Mouse (Mus musculus): ENCODE data around the gene Nkx1-1. TPM values are rescaled to one million over a fixed set of nuclear protein-coding genes. Genes with fewer than 3 reads are reported as not detected.

Gene Nkx1-1
- polyA plus RNA-seq, 1 experiment from 2014 or later, result not detected

DNA sequence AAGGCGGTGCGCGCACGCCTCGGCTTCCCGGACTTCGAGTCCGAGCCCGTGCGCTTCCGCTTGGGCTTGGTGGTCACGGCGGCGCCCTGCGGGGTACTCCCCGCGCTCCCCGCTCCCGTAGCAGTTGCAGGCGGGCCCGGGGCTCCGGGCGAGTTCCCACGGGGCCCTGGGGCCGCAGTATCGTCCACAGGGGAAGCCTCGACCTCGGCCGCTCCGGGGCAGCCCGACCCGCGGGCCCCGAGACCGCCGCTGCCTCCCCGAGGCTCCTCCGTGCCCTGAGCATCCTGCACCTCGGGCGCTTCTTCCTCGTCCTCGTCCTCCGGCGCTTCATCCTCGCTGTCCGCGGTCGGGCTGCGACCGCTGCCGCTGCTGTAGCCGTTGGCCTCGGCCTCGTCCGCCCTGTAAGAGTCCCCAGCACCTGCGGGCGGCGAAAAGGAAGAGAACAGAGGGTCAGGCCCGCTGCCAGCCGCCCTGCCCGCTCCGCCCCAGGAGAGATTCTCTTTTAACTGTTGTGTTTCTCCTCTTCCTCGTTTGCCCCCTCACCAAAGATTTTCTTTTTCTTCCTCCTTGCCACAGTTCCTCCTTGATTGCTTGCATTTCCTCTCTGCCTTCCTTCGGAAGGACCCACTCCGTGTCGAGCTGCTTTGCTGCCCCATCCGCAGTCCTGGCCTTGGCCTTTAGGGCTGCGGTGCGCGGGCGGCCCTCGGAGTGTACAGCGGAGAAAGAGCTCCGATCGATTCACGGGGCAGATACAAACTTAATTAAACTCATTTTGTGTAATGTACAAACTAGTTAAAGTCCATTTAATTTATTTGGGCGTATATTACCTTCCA lies 2.4 kb downstream of the Nkx1-1 start:
- H3K9me3 ChIP-seq (ENCODE audit: control insufficient read depth, low read length), result no peaks in the 10 kb centered on the region
- H3K4me2 ChIP-seq (ENCODE audit: low read depth, low read length, severe bottlenecking), result peak overlapping the region; percentile 34; the same call in 1 of the 2 replicates
- no peak for ATAC-seq (replicated peaks; ENCODE audit: low FRiP score)
- H3K9ac ChIP-seq (ENCODE audit: low read length), result no peak overlapping the region
- WGBS, result 1% methylated on average over 77 of the region's 77 CpGs
- peak; percentile 61 for DNase-seq (ENCODE audit: low spot score)
- H3K27me3 ChIP-seq (ENCODE audit: control insufficient read depth, insufficient read depth, low read length), result peaks cover 87% of the 10 kb centered on the region
- no peaks in the 10 kb centered on the region for H3K36me3 ChIP-seq (ENCODE audit: control insufficient read depth, insufficient read depth, low read length)
- peaks cover 22% of the 10 kb centered on the region; the same call in 1 of the 2 replicates for H3K4me1 ChIP-seq (replicated peaks; ENCODE audit: control insufficient read depth, insufficient read depth, low read length)
- H3K27ac ChIP-seq (ENCODE audit: low read depth, low read length), result no peak overlapping the region
- peak overlapping the region; percentile 16; the same call in 1 of the 2 replicates for H3K4me3 ChIP-seq (ENCODE audit: low read depth, low read length)

DNA sequence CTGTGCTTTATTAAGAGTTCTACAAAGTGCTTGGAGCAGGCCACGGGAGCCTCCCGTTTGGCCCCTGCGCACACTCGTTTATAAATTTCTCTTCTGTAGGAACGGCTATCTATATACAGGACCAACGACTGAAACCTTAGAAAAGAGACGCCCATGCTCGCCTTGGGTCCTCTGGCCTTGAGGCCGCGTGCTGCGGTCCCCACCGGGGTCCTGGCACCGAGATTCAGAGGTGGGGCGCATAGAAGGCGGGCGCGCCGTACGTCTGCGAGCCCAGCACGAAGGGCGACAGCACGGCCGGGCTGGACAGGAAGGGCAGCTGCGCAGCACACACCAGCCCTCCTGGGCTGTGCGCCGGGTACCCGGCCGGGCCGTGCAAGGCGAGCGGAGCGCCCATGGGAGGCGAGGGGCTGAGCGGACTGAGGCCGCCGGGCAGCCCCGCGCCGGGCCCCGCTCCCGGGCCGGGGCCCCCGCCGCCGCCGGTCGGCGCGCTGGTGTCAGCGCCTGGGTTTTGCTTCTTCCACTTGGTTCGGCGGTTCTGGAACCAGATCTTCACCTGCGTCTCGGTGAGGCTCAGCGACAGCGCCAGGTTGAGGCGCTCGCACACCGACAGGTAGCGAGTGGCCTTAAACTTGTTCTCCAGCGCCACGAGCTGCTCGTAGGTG lies 3.1 kb downstream of the Nkx1-1 start:
- under 1% methylated on average over 63 of the region's 64 CpGs for WGBS
- Histone ChIP-seq H3K36me3 (ENCODE audit: control insufficient read depth, insufficient read depth, low read length) (no peaks in the 10 kb centered on the region), H3K9me3 (ENCODE audit: control insufficient read depth, low read length) (no peaks in the 10 kb centered on the region), H3K4me2 (ENCODE audit: low read depth, low read length, severe bottlenecking) (peak overlapping the region; percentile 34; the same call in 1 of the 2 replicates), H3K27me3 (ENCODE audit: control insufficient read depth, insufficient read depth, low read length) (peaks cover 81% of the 10 kb centered on the region), H3K27ac (ENCODE audit: low read depth, low read length) (no peak overlapping the region), H3K4me1 (replicated peaks; ENCODE audit: control insufficient read depth, insufficient read depth, low read length) (peaks cover 22% of the 10 kb centered on the region; the same call in 1 of the 2 replicates), H3K4me3 (ENCODE audit: low read depth, low read length) (peak overlapping the region; percentile 16; the same call in 1 of the 2 replicates), H3K9ac (ENCODE audit: low read length) (no peak overlapping the region)
- DNase-seq (ENCODE audit: low spot score), result peak; percentile 55
- ATAC-seq (replicated peaks; ENCODE audit: low FRiP score), result no peak

DNA sequence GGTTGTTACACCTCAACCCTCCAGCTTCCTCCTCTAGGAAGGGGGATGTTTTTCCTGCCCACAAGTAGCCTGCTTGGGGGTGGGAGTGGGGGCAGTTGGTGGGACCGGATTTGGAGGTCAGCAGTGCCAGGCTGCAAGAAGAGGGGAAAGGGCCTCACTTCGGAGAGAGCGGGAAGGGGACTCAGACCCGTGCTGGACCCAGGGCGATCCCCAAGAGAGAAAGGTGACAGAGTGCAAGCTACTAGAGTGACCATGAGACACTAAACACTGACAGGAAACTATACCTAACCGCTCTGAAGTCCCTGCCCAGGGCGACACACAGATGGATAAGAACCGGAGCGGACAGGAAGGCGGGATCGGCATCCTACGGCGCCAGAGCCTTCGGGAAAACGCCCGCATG lies 3.7 kb downstream of the Nkx1-1 start:
- no peak for ATAC-seq (replicated peaks; ENCODE audit: low FRiP score)
- H3K9ac ChIP-seq (ENCODE audit: low read length), result no peak overlapping the region
- peak; percentile 55 for DNase-seq (ENCODE audit: low spot score)
- no peak overlapping the region for H3K27ac ChIP-seq (ENCODE audit: low read depth, low read length)
- no peak overlapping the region for H3K4me3 ChIP-seq (ENCODE audit: low read depth, low read length)
- H3K4me1 ChIP-seq (replicated peaks; ENCODE audit: control insufficient read depth, insufficient read depth, low read length), result peaks cover 22% of the 10 kb centered on the region; the same call in 1 of the 2 replicates
- H3K27me3 ChIP-seq (ENCODE audit: control insufficient read depth, insufficient read depth, low read length), result peaks cover 76% of the 10 kb centered on the region
- H3K36me3 ChIP-seq (ENCODE audit: control insufficient read depth, insufficient read depth, low read length), result no peaks in the 10 kb centered on the region
- WGBS, result under 1% methylated on average over 16 of the region's 16 CpGs
- H3K9me3 ChIP-seq (ENCODE audit: control insufficient read depth, low read length), result no peaks in the 10 kb centered on the region
- no peak overlapping the region for H3K4me2 ChIP-seq (ENCODE audit: low read depth, low read length, severe bottlenecking)

DNA sequence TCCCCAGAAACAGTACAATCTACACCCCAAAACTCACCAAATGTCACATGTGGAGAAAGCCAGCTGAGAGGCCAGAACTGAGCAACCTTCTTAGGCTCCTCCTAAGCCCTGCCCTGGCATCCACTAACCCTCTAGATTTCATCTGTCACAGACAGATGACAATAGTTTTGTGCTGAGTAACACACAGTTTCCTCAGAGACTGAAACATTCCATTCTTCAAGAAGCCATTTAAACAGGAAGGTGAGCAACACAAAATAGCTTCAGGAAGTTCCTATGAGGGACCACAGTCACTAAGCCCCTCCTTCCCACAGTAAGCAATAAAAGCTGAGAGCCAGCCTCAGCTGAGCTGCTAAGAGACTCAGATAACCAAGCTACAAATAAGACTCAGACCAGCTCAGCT lies 6.3 kb downstream of the Nkx1-1 start:
- no peak overlapping the region for H3K4me2 ChIP-seq (ENCODE audit: low read depth, low read length, severe bottlenecking)
- DNase-seq (ENCODE audit: low spot score), result peak; percentile 24
- no peaks in the 10 kb centered on the region for H3K36me3 ChIP-seq (ENCODE audit: control insufficient read depth, insufficient read depth, low read length)
- H3K9me3 ChIP-seq (ENCODE audit: control insufficient read depth, low read length), result no peaks in the 10 kb centered on the region
- H3K4me1 ChIP-seq (replicated peaks; ENCODE audit: control insufficient read depth, insufficient read depth, low read length), result peaks cover 10% of the 10 kb centered on the region; the same call in 1 of the 2 replicates
- H3K27me3 ChIP-seq (ENCODE audit: control insufficient read depth, insufficient read depth, low read length), result peaks cover 50% of the 10 kb centered on the region
- ATAC-seq (replicated peaks; ENCODE audit: low FRiP score), result no peak
- H3K27ac ChIP-seq (ENCODE audit: low read depth, low read length), result no peak overlapping the region
- no peak overlapping the region for H3K9ac ChIP-seq (ENCODE audit: low read length)
- no peak overlapping the region for H3K4me3 ChIP-seq (ENCODE audit: low read depth, low read length)

DNA sequence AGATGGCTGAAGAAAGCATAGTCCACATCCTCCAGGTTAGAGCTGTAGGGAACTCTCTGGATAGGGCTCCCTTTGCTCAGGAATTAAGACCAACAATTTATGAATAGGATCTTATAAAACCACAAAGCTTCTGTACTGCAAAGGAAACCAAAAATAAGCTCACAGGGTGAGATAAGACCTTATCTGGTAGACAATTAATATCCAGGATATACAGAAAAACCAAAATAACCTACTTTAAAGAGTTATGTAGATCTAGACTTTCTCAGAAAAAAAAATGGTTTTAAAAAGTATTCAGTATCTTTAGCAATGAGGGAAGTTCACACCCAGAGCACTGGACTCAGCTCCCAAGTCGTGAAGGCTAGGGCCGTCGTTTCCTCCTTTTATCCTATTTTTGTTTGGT lies 13.5 kb downstream of the Nkx1-1 start:
- 82% methylated on average over 3 of the region's 3 CpGs for WGBS
- Histone ChIP-seq H3K36me3 (ENCODE audit: control insufficient read depth, insufficient read depth, low read length) (no peaks in the 10 kb centered on the region), H3K9ac (ENCODE audit: low read length) (no peak overlapping the region), H3K27me3 (ENCODE audit: control insufficient read depth, insufficient read depth, low read length) (no peaks in the 10 kb centered on the region), H3K27ac (ENCODE audit: low read depth, low read length) (no peak overlapping the region), H3K4me3 (ENCODE audit: low read depth, low read length) (no peak overlapping the region), H3K4me1 (replicated peaks; ENCODE audit: control insufficient read depth, insufficient read depth, low read length) (no peaks in the 10 kb centered on the region), H3K9me3 (ENCODE audit: control insufficient read depth, low read length) (no peaks in the 10 kb centered on the region), H3K4me2 (ENCODE audit: low read depth, low read length, severe bottlenecking) (no peak overlapping the region)
- ATAC-seq (replicated peaks; ENCODE audit: low FRiP score), result no peak
- no peak for DNase-seq (ENCODE audit: low spot score)

DNA sequence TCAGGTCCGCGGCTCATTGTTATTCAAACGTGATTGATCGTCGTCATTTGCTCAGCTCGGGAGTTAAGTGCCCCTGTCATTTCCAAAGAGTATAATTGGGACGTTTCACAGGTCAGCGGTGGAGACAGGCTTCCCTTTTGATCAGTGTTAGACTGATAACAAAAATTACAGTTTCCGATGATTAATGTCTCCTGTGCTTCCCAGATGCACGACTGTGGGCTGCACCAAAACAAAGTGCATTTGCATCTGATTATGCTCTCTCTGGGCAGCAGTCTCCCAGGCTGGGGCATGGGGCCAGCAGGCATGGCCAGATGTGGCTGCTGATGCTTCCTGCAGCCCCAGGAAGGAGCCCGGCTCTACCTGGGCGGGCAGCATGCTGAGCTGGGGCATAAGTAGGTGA lies 33.0 kb downstream of the Nkx1-1 start:
- no peaks in the 10 kb centered on the region for H3K9me3 ChIP-seq (ENCODE audit: control insufficient read depth, low read length)
- 58% methylated on average over 12 of the region's 12 CpGs for WGBS
- H3K4me2 ChIP-seq (ENCODE audit: low read depth, low read length, severe bottlenecking), result no peak overlapping the region
- no peaks in the 10 kb centered on the region for H3K27me3 ChIP-seq (ENCODE audit: control insufficient read depth, insufficient read depth, low read length)
- no peak overlapping the region for H3K9ac ChIP-seq (ENCODE audit: low read length)
- H3K4me1 ChIP-seq (replicated peaks; ENCODE audit: control insufficient read depth, insufficient read depth, low read length), result 0 out of 2 replicates have a peak, but pooled peaks cover 2% of the 10 kb centered on the region
- no peaks in the 10 kb centered on the region for H3K36me3 ChIP-seq (ENCODE audit: control insufficient read depth, insufficient read depth, low read length)
- H3K27ac ChIP-seq (ENCODE audit: low read depth, low read length), result no peak overlapping the region
- no peak overlapping the region for H3K4me3 ChIP-seq (ENCODE audit: low read depth, low read length)
- ATAC-seq (replicated peaks; ENCODE audit: low FRiP score) (no peak), DNase-seq (ENCODE audit: low spot score) (no peak)

DNA sequence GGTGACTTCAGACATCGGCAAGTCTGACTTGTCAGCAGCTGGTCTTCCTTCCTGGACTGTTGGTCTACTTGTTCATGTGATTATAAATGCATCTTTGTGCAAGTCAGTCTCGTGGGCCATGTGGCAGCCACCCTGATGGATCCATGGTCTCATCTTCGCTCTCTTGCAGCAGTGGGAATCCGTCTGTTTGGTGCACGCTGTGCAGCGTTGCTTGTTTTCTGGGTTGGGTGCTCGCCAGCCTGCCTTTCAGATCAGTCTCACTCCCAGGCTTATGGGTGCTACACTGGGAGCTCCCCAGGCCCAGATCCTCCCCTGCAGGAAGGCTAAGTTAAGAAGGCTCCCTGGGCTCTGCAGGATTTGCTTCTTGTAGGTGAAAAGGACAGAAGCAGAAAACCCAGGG lies 36.9 kb downstream of the Nkx1-1 start:
- Histone ChIP-seq H3K36me3 (ENCODE audit: control insufficient read depth, insufficient read depth, low read length) (no peaks in the 10 kb centered on the region), H3K27ac (ENCODE audit: low read depth, low read length) (no peak overlapping the region), H3K4me3 (ENCODE audit: low read depth, low read length) (no peak overlapping the region), H3K4me2 (ENCODE audit: low read depth, low read length, severe bottlenecking) (no peak overlapping the region), H3K4me1 (replicated peaks; ENCODE audit: control insufficient read depth, insufficient read depth, low read length) (0 out of 2 replicates have a peak, but pooled peaks cover 2% of the 10 kb centered on the region), H3K9me3 (ENCODE audit: control insufficient read depth, low read length) (no peaks in the 10 kb centered on the region), H3K27me3 (ENCODE audit: control insufficient read depth, insufficient read depth, low read length) (no peaks in the 10 kb centered on the region; the same call in 1 of the 2 replicates), H3K9ac (ENCODE audit: low read length) (no peak overlapping the region)
- ATAC-seq (replicated peaks; ENCODE audit: low FRiP score), result no peak
- DNase-seq (ENCODE audit: low spot score), result no peak
- 87% methylated on average over 7 of the region's 7 CpGs for WGBS

DNA sequence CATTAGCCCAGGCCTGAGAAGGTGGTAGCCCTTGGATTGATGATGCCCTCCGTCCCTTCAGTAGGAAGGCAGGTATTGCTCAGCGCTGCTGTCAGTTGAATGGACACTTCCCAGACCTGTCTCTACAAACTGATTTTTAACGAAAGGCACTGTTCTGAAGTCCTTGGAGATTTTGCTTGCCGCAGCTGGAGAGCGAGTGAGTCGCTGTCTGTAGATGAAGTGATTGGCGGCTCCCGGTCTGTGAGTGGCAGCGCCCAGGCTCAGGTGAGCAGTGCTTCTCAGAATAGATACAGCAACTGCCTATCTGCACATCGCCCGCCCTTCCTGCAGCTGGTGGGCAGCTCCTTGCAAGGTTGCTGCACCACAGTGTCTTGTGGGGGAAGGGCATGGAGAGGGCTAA lies 38.1 kb downstream of the Nkx1-1 start:
- Histone ChIP-seq H3K9me3 (ENCODE audit: control insufficient read depth, low read length) (no peaks in the 10 kb centered on the region), H3K4me3 (ENCODE audit: low read depth, low read length) (no peak overlapping the region), H3K27me3 (ENCODE audit: control insufficient read depth, insufficient read depth, low read length) (no peaks in the 10 kb centered on the region; the same call in 1 of the 2 replicates), H3K4me1 (replicated peaks; ENCODE audit: control insufficient read depth, insufficient read depth, low read length) (0 out of 2 replicates have a peak, but pooled peaks cover 2% of the 10 kb centered on the region), H3K36me3 (ENCODE audit: control insufficient read depth, insufficient read depth, low read length) (no peaks in the 10 kb centered on the region), H3K9ac (ENCODE audit: low read length) (no peak overlapping the region), H3K27ac (ENCODE audit: low read depth, low read length) (no peak overlapping the region), H3K4me2 (ENCODE audit: low read depth, low read length, severe bottlenecking) (no peak overlapping the region)
- 90% methylated on average over 11 of the region's 11 CpGs for WGBS
- DNase-seq (ENCODE audit: low spot score), result no peak
- ATAC-seq (replicated peaks; ENCODE audit: low FRiP score), result no peak

Data from forebrain, embryonic 11.5 days (tissue).